Mouse (Mus musculus): ENCODE measurements around the gene Akap12. TPM values are rescaled to one million over a fixed set of nuclear protein-coding genes. Genes with fewer than 3 reads are reported as not detected.

Gene Akap12
- polyA plus RNA-seq, 1 experiment from 2014 or later: 38.4 TPM

DNA sequence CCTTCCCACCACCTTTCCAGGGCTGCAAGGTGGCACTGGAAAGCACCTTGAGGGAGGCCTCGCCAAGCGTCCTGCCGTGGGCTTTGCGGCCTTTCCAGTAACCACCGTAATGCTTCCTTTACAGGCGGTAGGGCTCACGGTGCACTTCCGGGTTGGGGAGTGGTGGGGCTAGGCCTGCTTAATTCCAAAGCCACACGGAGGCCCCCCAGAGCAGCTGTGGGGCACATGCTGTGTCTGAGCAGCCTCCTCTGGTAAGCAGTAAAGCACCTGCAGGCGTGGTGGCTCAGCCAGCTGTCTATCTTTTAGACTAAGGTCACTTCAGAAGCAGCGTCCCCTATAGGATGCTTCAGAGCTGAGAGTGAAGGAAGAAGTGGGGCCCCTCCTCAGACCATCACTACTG lies 103.9 kb downstream of the Akap12 start:
- no peaks in the 10 kb centered on the region for H3K27me3 ChIP-seq
- H3K27ac ChIP-seq: no peak overlapping the region
- peaks cover 29% of the 10 kb centered on the region for H3K36me3 ChIP-seq
- 89% methylated on average over 11 of the region's 11 CpGs for WGBS
- no peak overlapping the region for H3K4me3 ChIP-seq
- H3K9me3 ChIP-seq (replicated peaks): no peaks in the 10 kb centered on the region
- H3K4me2 ChIP-seq: no peak overlapping the region
- H3K9ac ChIP-seq: no peak overlapping the region
- no peaks in the 10 kb centered on the region for H3K4me1 ChIP-seq (replicated peaks)
- ATAC-seq (replicated peaks; ENCODE audit: insufficient number of reproducible peaks, insufficient read depth, low FRiP score, low read depth): no peak

DNA sequence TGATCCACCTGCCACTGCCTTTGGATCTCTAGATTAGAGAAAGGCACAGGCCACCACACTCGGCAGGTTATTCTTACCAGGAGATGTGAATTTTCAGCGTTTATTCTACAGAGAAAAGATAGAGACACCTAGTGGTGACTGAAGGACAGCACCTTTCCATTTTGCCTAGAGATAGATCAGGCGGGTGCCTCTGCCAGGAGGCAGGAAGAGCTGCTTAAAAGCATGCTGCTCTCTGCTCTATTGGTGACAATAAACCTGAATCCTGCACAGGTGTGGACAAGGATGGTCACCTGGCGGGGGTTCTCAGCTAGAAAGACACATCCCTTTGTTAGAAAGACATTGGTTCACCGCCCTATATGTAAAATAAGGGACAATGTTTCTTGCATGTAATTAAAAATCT lies 105.8 kb downstream of the Akap12 start:
- no peak for ATAC-seq (replicated peaks; ENCODE audit: insufficient number of reproducible peaks, insufficient read depth, low FRiP score, low read depth)
- peaks cover 4% of the 10 kb centered on the region; the same call in 1 of the 2 replicates for H3K4me1 ChIP-seq (replicated peaks)
- WGBS: 48% methylated on average over 5 of the region's 5 CpGs

DNA sequence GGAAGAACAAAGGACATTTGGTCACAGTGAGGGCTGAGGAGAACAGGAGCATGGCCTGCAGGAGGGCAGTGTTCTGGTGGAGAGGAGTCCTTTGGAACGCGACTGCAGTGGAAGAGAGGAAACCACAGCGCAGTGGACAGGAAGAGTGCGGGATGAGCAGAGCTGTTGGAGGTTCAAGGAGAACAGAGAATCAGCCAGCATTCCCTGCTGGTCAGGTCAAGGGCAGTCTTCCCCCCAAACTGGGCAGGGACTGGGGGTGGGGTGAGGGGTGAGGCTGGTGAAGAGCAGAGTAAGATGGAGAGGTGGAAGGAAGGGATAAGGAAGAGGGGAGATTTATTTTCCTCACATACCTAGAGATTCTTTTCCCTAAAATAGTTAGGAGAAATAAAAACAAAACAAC lies 107.4 kb downstream of the Akap12 start:
- no peaks in the 10 kb centered on the region for H3K9me3 ChIP-seq (replicated peaks)
- H3K4me1 ChIP-seq (replicated peaks): peaks cover 5% of the 10 kb centered on the region; the same call in 1 of the 2 replicates
- no peak overlapping the region for H3K4me3 ChIP-seq
- WGBS: 78% methylated on average over 4 of the region's 4 CpGs
- no peak overlapping the region for H3K4me2 ChIP-seq
- H3K9ac ChIP-seq: no peak overlapping the region
- ATAC-seq (replicated peaks; ENCODE audit: insufficient number of reproducible peaks, insufficient read depth, low FRiP score, low read depth): no peak
- peaks cover 19% of the 10 kb centered on the region for H3K36me3 ChIP-seq
- no peak overlapping the region for H3K27ac ChIP-seq
- no peaks in the 10 kb centered on the region for H3K27me3 ChIP-seq

More for the DNA sequence above, 105.8 kb downstream of the Akap12 start:
- Histone ChIP-seq H3K36me3 (peaks cover 29% of the 10 kb centered on the region), H3K9me3 (replicated peaks) (no peaks in the 10 kb centered on the region), H3K27me3 (no peaks in the 10 kb centered on the region), H3K9ac (no peak overlapping the region), H3K4me2 (no peak overlapping the region), H3K4me3 (no peak overlapping the region), H3K27ac (no peak overlapping the region)

DNA sequence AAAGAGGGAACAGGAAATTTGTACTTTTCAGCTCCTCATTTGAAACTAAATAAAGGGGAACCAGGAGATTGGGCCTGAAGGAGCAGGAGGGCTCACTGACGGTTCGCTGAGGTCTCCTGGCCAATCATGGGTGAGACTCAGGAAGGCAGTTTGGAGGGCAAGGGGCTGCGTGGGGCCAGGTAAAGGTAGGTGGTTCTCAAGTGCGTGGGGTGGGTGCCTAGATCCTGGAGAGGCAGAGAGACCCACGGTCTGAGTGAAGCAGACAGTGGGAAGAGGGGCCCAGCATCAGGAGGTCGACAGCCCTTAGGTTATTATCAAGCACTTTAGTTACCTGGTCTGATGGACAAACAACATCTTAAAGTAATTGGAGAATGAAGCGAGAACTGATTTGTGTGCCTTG lies 108.1 kb downstream of the Akap12 start:
- Histone ChIP-seq H3K4me1 (replicated peaks) (peaks cover 5% of the 10 kb centered on the region; the same call in 1 of the 2 replicates), H3K4me2 (no peak overlapping the region), H3K4me3 (no peak overlapping the region), H3K27ac (no peak overlapping the region), H3K27me3 (no peaks in the 10 kb centered on the region), H3K36me3 (peaks cover 12% of the 10 kb centered on the region; the same call in 1 of the 2 replicates), H3K9me3 (replicated peaks) (no peaks in the 10 kb centered on the region), H3K9ac (no peak overlapping the region)
- 90% methylated on average over 7 of the region's 7 CpGs for WGBS
- ATAC-seq (replicated peaks; ENCODE audit: insufficient number of reproducible peaks, insufficient read depth, low FRiP score, low read depth): no peak

DNA sequence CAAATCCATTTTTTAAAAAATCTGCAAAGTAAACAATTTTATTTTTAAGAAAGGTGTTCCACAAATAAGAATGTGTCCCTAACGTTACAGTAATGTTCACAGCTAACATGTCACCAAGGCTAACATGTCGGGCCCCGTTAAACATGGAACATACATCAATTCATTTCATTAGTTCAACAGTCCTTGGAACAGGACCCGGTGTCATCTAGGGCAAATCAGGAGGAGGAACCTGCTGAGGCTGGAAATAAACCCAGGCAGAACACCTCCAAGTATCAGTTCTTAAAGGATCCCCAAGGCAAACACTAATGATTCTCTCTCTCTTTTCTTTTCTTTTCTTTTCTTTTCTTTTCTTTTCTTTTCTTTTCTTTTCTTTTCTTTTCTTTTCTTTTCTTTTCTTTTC lies 108.6 kb downstream of the Akap12 start:
- ATAC-seq (replicated peaks; ENCODE audit: insufficient number of reproducible peaks, insufficient read depth, low FRiP score, low read depth): no peak
- Histone ChIP-seq H3K4me1 (replicated peaks) (peaks cover 5% of the 10 kb centered on the region; the same call in 1 of the 2 replicates), H3K9me3 (replicated peaks) (no peaks in the 10 kb centered on the region), H3K9ac (no peak overlapping the region), H3K4me2 (no peak overlapping the region), H3K27me3 (no peaks in the 10 kb centered on the region), H3K4me3 (no peak overlapping the region), H3K27ac (no peak overlapping the region), H3K36me3 (peaks cover 9% of the 10 kb centered on the region; the same call in 1 of the 2 replicates)
- WGBS: 86% methylated on average over 4 of the region's 4 CpGs

DNA sequence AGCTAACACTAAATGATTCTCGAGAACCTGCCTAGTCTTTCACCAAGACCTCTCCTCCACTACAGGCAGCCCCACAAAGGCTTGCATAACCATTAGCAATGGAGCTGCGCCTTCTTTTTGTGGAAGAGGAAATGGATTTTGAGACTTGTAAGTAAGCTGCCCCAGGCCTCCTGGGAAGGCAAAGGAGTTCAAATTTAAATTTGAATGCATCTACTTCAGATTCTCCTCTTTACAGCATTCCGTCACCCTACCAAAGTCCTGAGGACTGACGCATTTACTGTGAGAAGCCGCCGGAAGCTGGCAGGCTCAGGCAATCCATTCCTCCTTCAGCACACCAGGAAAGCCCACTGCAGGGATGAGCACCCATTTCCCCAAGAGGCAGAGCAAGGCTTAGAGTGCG lies 109.1 kb downstream of the Akap12 start:
- H3K27me3 ChIP-seq: no peaks in the 10 kb centered on the region
- no peak overlapping the region for H3K27ac ChIP-seq
- ATAC-seq (replicated peaks; ENCODE audit: insufficient number of reproducible peaks, insufficient read depth, low FRiP score, low read depth): no peak
- WGBS: 74% methylated on average over 7 of the region's 7 CpGs
- no peak overlapping the region for H3K9ac ChIP-seq
- peaks cover 4% of the 10 kb centered on the region; the same call in 1 of the 2 replicates for H3K36me3 ChIP-seq
- H3K9me3 ChIP-seq (replicated peaks): no peaks in the 10 kb centered on the region
- H3K4me2 ChIP-seq: no peak overlapping the region
- H3K4me3 ChIP-seq: no peak overlapping the region
- peaks cover 5% of the 10 kb centered on the region; the same call in 1 of the 2 replicates for H3K4me1 ChIP-seq (replicated peaks)

DNA sequence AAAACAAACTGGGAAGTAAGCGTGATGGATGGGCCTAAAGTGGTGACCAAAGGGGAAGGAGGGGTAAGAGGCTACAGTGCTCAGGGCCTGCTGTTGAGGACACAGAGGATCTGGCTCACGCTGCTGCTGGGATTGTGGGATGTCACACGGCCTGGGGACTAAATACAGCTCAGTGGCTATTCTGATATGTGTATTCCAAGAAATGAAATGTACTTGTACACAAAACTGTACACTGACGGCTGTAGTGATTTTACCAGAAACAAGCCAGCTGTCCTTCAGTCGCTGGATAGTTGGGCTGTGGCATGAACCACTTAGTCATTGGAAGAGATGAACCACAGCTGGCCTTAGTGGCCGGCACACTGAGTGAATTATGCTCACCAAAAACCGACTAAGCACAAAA lies 110.3 kb downstream of the Akap12 start:
- 0 out of 2 replicates have a peak overlapping the region, but pooled peaks have one; percentile 4 for H3K27ac ChIP-seq

DNA sequence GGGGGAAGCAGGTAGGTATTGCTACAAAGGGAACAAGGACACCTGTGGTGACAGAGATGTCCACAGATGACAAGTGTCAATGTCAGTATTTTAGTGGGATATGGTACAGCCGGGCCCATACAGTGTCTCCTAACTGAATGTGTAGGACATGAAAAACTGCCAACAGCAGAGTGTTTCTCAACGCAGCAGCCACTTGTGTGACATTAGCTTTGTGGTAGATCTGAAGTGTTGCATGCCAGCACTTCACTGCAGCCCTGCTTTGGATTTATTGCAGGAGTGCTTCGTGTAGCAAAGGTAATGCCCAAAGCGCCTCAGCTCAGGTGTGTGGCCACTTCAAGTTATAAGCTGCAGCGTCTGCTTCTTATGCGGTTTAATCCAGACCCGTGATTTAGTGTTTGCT lies 110.8 kb downstream of the Akap12 start:
- Histone ChIP-seq H3K9me3 (replicated peaks) (no peaks in the 10 kb centered on the region), H3K36me3 (no peaks in the 10 kb centered on the region; the same call in 1 of the 2 replicates), H3K27me3 (no peaks in the 10 kb centered on the region), H3K9ac (no peak overlapping the region), H3K4me2 (no peak overlapping the region), H3K4me1 (replicated peaks) (peaks cover 5% of the 10 kb centered on the region; the same call in 1 of the 2 replicates), H3K27ac (0 out of 2 replicates have a peak overlapping the region, but pooled peaks have one; percentile 4), H3K4me3 (no peak overlapping the region)
- WGBS: 61% methylated on average over 7 of the region's 7 CpGs
- no peak for ATAC-seq (replicated peaks; ENCODE audit: insufficient number of reproducible peaks, insufficient read depth, low FRiP score, low read depth)

More for the DNA sequence above, 110.3 kb downstream of the Akap12 start:
- Histone ChIP-seq H3K9me3 (replicated peaks) (no peaks in the 10 kb centered on the region), H3K4me1 (replicated peaks) (peaks cover 5% of the 10 kb centered on the region; the same call in 1 of the 2 replicates), H3K4me2 (no peak overlapping the region), H3K4me3 (no peak overlapping the region), H3K27me3 (no peaks in the 10 kb centered on the region), H3K9ac (no peak overlapping the region), H3K36me3 (no peaks in the 10 kb centered on the region; the same call in 1 of the 2 replicates)
- 49% methylated on average over 7 of the region's 7 CpGs for WGBS
- ATAC-seq (replicated peaks; ENCODE audit: insufficient number of reproducible peaks, insufficient read depth, low FRiP score, low read depth): no peak

DNA sequence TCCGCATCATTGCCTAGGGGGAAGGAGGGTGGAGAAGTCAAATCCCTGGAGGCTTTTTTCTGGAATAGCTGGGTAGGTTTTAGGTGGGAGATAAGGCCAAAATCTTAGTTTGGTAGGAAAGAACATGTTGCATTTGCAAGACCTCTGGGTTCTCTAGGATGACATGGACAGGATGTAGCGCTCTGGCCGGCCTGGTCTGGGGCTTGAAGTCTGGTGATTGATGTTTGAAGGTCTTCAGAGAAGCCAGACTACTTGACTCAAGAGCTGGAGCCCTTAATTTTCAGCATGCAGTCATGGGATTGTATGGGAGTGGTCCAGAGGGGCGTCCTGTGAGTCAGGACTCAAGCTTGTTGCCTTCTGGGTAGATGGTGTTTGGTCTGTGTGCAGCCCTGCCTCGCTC lies 114.6 kb downstream of the Akap12 start:
- Histone ChIP-seq H3K27ac (no peak overlapping the region), H3K4me3 (no peak overlapping the region), H3K36me3 (no peaks in the 10 kb centered on the region), H3K4me1 (replicated peaks) (peaks cover 18% of the 10 kb centered on the region), H3K9ac (no peak overlapping the region), H3K4me2 (no peak overlapping the region), H3K27me3 (no peaks in the 10 kb centered on the region), H3K9me3 (replicated peaks) (no peaks in the 10 kb centered on the region)
- 82% methylated on average over 5 of the region's 5 CpGs for WGBS
- ATAC-seq (replicated peaks; ENCODE audit: insufficient number of reproducible peaks, insufficient read depth, low FRiP score, low read depth): no peak

DNA sequence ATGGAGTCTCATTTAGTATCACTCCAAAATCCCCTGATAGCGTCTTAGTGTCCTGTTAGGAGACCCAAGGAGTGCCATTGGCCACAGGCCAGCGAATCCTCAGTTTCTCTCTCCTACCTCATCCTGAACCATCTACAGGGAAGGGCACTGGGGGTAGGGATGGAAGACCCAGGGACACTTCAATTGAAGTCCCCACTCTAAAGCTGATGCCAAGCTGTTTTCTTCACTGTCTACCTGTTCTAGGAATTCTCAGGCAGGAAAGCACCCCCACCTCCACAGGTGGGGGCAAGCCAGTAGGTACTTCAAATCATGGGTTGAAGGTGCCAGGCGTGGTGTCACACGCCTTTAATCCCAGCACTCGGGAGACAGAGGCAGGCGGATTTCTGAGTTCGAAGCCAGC lies 118.1 kb downstream of the Akap12 start:
- ATAC-seq (replicated peaks; ENCODE audit: insufficient number of reproducible peaks, insufficient read depth, low FRiP score, low read depth): no peak
- H3K9ac ChIP-seq: no peak overlapping the region
- no peak overlapping the region for H3K27ac ChIP-seq
- no peak overlapping the region for H3K4me3 ChIP-seq
- H3K36me3 ChIP-seq: no peaks in the 10 kb centered on the region
- H3K4me1 ChIP-seq (replicated peaks): peaks cover 22% of the 10 kb centered on the region
- no peak overlapping the region for H3K4me2 ChIP-seq
- no peaks in the 10 kb centered on the region for H3K27me3 ChIP-seq
- 93% methylated on average over 7 of the region's 7 CpGs for WGBS
- no peaks in the 10 kb centered on the region for H3K9me3 ChIP-seq (replicated peaks)

DNA sequence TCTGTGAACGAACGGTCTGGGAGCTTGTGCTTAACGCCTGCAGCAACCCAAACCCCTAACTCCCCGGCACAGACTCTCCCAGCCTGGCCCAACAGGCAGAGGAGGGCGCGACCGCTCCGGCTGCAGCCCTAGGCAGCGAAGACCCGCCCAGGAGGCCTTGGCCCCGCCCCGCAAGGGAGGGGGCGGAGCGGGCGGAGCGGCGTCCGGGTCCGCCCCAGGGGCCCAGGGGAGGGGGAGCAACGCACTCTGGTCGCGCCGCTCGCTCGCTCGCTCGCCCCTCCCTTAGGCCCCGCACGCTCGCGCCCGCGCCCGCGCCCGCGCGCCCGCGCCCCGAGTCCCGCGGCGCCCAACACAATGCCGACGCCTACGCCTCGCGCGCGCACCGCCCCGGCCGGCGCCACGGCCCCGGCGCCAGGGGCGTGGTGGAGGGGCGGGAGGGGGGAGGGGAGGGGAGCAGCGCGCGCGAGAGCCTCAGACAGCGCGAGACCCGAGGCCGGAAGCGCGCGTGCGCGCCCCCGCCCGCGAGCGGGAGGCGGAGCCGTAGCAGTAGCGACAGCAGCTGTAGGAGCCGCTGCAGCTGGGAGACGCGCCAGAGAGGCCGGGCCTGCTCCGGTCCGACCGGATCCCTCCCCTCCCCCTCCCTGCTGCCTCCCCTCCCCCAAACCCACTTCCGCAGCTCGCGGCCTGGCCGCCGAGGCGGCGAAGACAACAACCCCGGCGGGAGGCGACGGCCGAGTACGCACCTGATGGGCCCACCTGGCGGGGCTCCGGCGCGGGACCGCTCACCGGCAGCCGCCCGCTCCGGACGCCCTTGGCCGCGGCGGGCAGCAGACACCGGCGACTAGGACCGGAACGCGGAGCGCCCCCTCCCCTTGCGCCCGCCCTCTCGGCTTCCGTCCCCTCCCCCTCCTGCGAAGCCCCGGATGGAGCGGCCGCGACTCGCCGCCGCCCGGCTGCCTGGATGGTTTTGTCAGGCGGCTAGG lies 120.7 kb downstream of the Akap12 start:
- Histone ChIP-seq H3K4me3 (peak overlapping the region; percentile 90), H3K36me3 (no peaks in the 10 kb centered on the region), H3K9me3 (replicated peaks) (no peaks in the 10 kb centered on the region), H3K4me1 (replicated peaks) (peaks cover 49% of the 10 kb centered on the region), H3K27me3 (no peaks in the 10 kb centered on the region), H3K9ac (peak overlapping the region; percentile 91), H3K27ac (peak overlapping the region; percentile 99), H3K4me2 (peak overlapping the region; percentile 85)
- peak; percentile 93 for ATAC-seq (replicated peaks; ENCODE audit: insufficient number of reproducible peaks, insufficient read depth, low FRiP score, low read depth)
- WGBS: under 1% methylated on average over 82 of the region's 133 CpGs

Measured in heart, embryonic 15.5 days (tissue).